Mouse (Mus musculus) limb, embryonic 10.5 days (tissue): Measurements from ENCODE around the gene Arl11. TPM values are rescaled to one million over a fixed set of nuclear protein-coding genes. Genes with fewer than 3 reads are reported as not detected.
A peak's percentile ranks its signal among the peaks of the same experiment; 100 is the strongest.

Source experiments
- DNase-seq: peaks from one replicate; pipeline ENCODE4 v3.0.0-alpha.2; 2017; ENCODE audit warnings: low spot score
- H3K27ac ChIP-seq: fragments of 300-500 bp; sonication (generic); 2 replicates; pipeline ENCODE4 v1.5.1; 2016; ENCODE audit warnings: mild to moderate bottlenecking
- H3K27me3 ChIP-seq: fragments of 300-500 bp; sonication (generic); 2 replicates; pipeline ENCODE4 v1.6.1; 2016; ENCODE audit warnings: low read depth, mild to moderate bottlenecking; ENCODE audit not compliant: poor library complexity, severe bottlenecking
- H3K36me3 ChIP-seq: fragments of 300-500 bp; sonication (generic); 2 replicates; pipeline ENCODE4 v1.6.1; 2016; ENCODE audit warnings: mild to moderate bottlenecking, moderate library complexity
- H3K4me1 ChIP-seq: fragments of 300-500 bp; sonication (generic); 2 replicates; pipeline ENCODE4 v1.6.1; 2016
- H3K4me3 ChIP-seq: fragments of 300-500 bp; sonication (generic); 2 replicates; pipeline ENCODE4 v1.5.1; 2016; ENCODE audit warnings: mild to moderate bottlenecking, moderate library complexity
- H3K9me3 ChIP-seq: fragments of 300-500 bp; sonication (generic); replicated peaks from 2 replicates; pipeline ENCODE4 v1.6.1; 2016; ENCODE audit warnings: mild to moderate bottlenecking
- WGBS: fragments of 180-500 bp; shearing (Covaris S2); methylation state at CpG from one replicate; pipeline ENCODE4 v1.1.7; 2016; 5-methylcytosine and 5-hydroxymethylcytosine counted together
- polyA plus RNA-seq: library from polyadenylated mRNA; unstranded; fragments of >200 nt; fragmentation: Nextera tagmentation; extraction: Ambion mirVana; gene quantifications from 2 replicates; pipeline ENCODE4 v1.2.1, GENCODE M21; 2016

The Arl11 gene
- polyA plus RNA-seq, 1 experiment from 2014 or later, result 0.19 TPM

- WGBS, result 79% methylated on average over 5 of the region's 5 CpGs
- Histone ChIP-seq H3K27me3 (no peaks in the 10 kb centered on the region), H3K36me3 (no peaks in the 10 kb centered on the region), H3K4me3 (no peak overlapping the region), H3K4me1 (peaks cover 5% of the 10 kb centered on the region), H3K9me3 (no peaks in the 10 kb centered on the region), H3K27ac (no peak overlapping the region)
- no peak for DNase-seq
Measured at GRCm38 (mm10) chr14:61344590-61344989, 35.0 kb downstream of the Arl11 start.

- H3K4me3 ChIP-seq, result no peak overlapping the region
- no peak overlapping the region for H3K27ac ChIP-seq
- peaks cover 4% of the 10 kb centered on the region; the same call in 1 of the 2 replicates for H3K4me1 ChIP-seq
- no peak for DNase-seq
- no peaks in the 10 kb centered on the region for H3K9me3 ChIP-seq
- no peaks in the 10 kb centered on the region for H3K27me3 ChIP-seq
- H3K36me3 ChIP-seq, result no peaks in the 10 kb centered on the region
- WGBS, result 89% methylated on average over 10 of the region's 10 CpGs
Measured at GRCm38 (mm10) chr14:61346827-61347698, 37.5 kb downstream of the Arl11 start.

GRCm38 (mm10) chr14:61349876-61350275 is 40.3 kb downstream of the Arl11 start:
- no peak for DNase-seq
- WGBS, result 82% methylated on average over 4 of the region's 4 CpGs

GRCm38 (mm10) chr14:61350808-61351207 is 41.3 kb downstream of the Arl11 start:
- Histone ChIP-seq H3K27me3 (no peaks in the 10 kb centered on the region), H3K4me3 (no peak overlapping the region), H3K27ac (no peak overlapping the region), H3K36me3 (peaks cover 9% of the 10 kb centered on the region; the same call in 1 of the 2 replicates), H3K9me3 (no peaks in the 10 kb centered on the region), H3K4me1 (peaks cover 4% of the 10 kb centered on the region; the same call in 1 of the 2 replicates)
- no peak for DNase-seq
- 74% methylated on average over 6 of the region's 6 CpGs for whole genome bisulfite sequencing

More at GRCm38 (mm10) chr14:61349876-61350275, 40.3 kb downstream of the Arl11 start:
- no peak overlapping the region for H3K4me3 ChIP-seq
- no peaks in the 10 kb centered on the region for H3K27me3 ChIP-seq
- peaks cover 4% of the 10 kb centered on the region; the same call in 1 of the 2 replicates for H3K4me1 ChIP-seq
- H3K9me3 ChIP-seq, result no peaks in the 10 kb centered on the region
- H3K36me3 ChIP-seq, result 0 out of 2 replicates have a peak, but pooled peaks cover 4% of the 10 kb centered on the region
- no peak overlapping the region for H3K27ac ChIP-seq

GRCm38 (mm10) chr14:61354251-61355235 is 45.0 kb downstream of the Arl11 start:
- Histone ChIP-seq H3K4me3 (no peak overlapping the region), H3K36me3 (peaks cover 9% of the 10 kb centered on the region; the same call in 1 of the 2 replicates), H3K4me1 (peaks cover 4% of the 10 kb centered on the region; the same call in 1 of the 2 replicates), H3K27ac (no peak overlapping the region), H3K27me3 (no peaks in the 10 kb centered on the region), H3K9me3 (no peaks in the 10 kb centered on the region)
- 81% methylated on average over 10 of the region's 10 CpGs for WGBS
- DNase-seq, result no peak

- H3K36me3 ChIP-seq, result peaks cover 10% of the 10 kb centered on the region; the same call in 1 of the 2 replicates
- peaks cover 9% of the 10 kb centered on the region for H3K4me1 ChIP-seq
- 1% methylated on average over 40 of the region's 40 CpGs for WGBS
- H3K27me3 ChIP-seq, result no peaks in the 10 kb centered on the region
- no peaks in the 10 kb centered on the region for H3K9me3 ChIP-seq
- DNase-seq, result peak; percentile 89
- H3K4me3 ChIP-seq, result peak within 1 kb of the TSS; percentile 81
- peak within 1 kb of the TSS; percentile 94 for H3K27ac ChIP-seq
Measured at GRCm38 (mm10) chr14:61360131-61360980, 50.8 kb downstream of the Arl11 start, which contains the start of gene Ebpl. Ebpl (minus strand) TSS chr14:61360439.

- WGBS, result 65% methylated on average over 3 of the region's 3 CpGs
Measured at GRCm38 (mm10) chr14:61360981-61361511, 51.5 kb downstream of the Arl11 start.

More at GRCm38 (mm10) chr14:61360981-61361511, 51.5 kb downstream of the Arl11 start:
- Histone ChIP-seq H3K27me3 (no peaks in the 10 kb centered on the region), H3K27ac (peak overlapping the region; percentile 94; the same call in 1 of the 2 replicates), H3K4me3 (peak overlapping the region; percentile 81), H3K9me3 (no peaks in the 10 kb centered on the region), H3K4me1 (peaks cover 9% of the 10 kb centered on the region), H3K36me3 (0 out of 2 replicates have a peak, but pooled peaks cover 8% of the 10 kb centered on the region)
- DNase-seq, result no peak

Other genes with a start within 250 kb of the Arl11 start
- gene Sacs, start 171.3 kb upstream of the Arl11 start, polyA plus RNA-seq, result 2.1 TPM in 2 replicates
- 0.18 and 0.43 TPM in 2 replicates for gene Sgcg, start 51.3 kb upstream of the Arl11 start, polyA plus RNA-seq
- gene Ebpl, start 50.7 kb downstream of the Arl11 start, polyA plus RNA-seq, result 9.4 and 10.5 TPM in 2 replicates
- gene Kpna3, start 130.1 kb downstream of the Arl11 start, polyA plus RNA-seq, result 71.6 and 76.6 TPM in 2 replicates
- gene Spryd7, start 247.1 kb downstream of the Arl11 start, polyA plus RNA-seq, result 12.4 and 12.7 TPM in 2 replicates